Mouse (Mus musculus) hindbrain, embryonic 14.5 days (tissue): Measurements from ENCODE around the gene Adh6a. TPM values are rescaled to one million over a fixed set of nuclear protein-coding genes. Genes with fewer than 3 reads are reported as not detected.
A peak's percentile ranks its signal among the peaks of the same experiment; 100 is the strongest.

Experiments
- ATAC-seq: fragments of 200-750 bp; cut with Nextera tagmentation; 2 replicates; pipeline ENCODE4 v1.8.0; 2017; ENCODE audit warnings: moderate number of reproducible peaks, mild to moderate bottlenecking, moderate TSS enrichment, moderate library complexity; ENCODE audit not compliant: low FRiP score
- DNase-seq: peaks from one replicate; pipeline ENCODE4 v3.0.0-alpha.2; 2015; ENCODE audit warnings: low spot score
- H3K27ac ChIP-seq: fragments of 300-500 bp; sonication (generic); 2 replicates; pipeline ENCODE4 v1.5.1; 2014; ENCODE audit warnings: mild to moderate bottlenecking, moderate library complexity
- H3K27me3 ChIP-seq: fragments of 300-500 bp; sonication (generic); 2 replicates; pipeline ENCODE4 v1.6.1; 2014; ENCODE audit warnings: mild to moderate bottlenecking, low read length, mixed read lengths; ENCODE audit not compliant: control insufficient read depth, insufficient read depth
- H3K36me3 ChIP-seq: fragments of 300-500 bp; sonication (generic); replicated peaks from 2 replicates; pipeline ENCODE4 v1.6.1; 2014; ENCODE audit not compliant: control insufficient read depth, insufficient read depth
- H3K4me1 ChIP-seq: fragments of 300-500 bp; sonication (generic); replicated peaks from 2 replicates; pipeline ENCODE4 v1.6.1; 2014; ENCODE audit warnings: antibody characterized with exemption, low read length, mixed read lengths; ENCODE audit not compliant: control insufficient read depth, insufficient read depth
- H3K4me2 ChIP-seq: fragments of 300-500 bp; sonication (generic); replicated peaks from 2 replicates; pipeline ENCODE4 v1.6.1; 2014; ENCODE audit warnings: mild to moderate bottlenecking, moderate library complexity
- H3K4me3 ChIP-seq: fragments of 300-500 bp; sonication (generic); replicated peaks from 2 replicates; pipeline ENCODE4 v1.5.1; 2014; ENCODE audit warnings: mild to moderate bottlenecking, low read length
- H3K9ac ChIP-seq: fragments of 300-500 bp; sonication (generic); 2 replicates; pipeline ENCODE4 v1.6.1; 2014
- H3K9me3 ChIP-seq: fragments of 300-500 bp; sonication (generic); 2 replicates; pipeline ENCODE4 v1.6.1; 2016; ENCODE audit warnings: low read length; ENCODE audit not compliant: control insufficient read depth
- WGBS: fragments of 180-500 bp; shearing (Covaris S2); extraction: QIAGEN DNeasy Blood & Tissue Kit; methylation state at CpG from one replicate; pipeline ENCODE4 v1.1.7; 2014; 5-methylcytosine and 5-hydroxymethylcytosine counted together
- polyA plus RNA-seq: library from polyadenylated mRNA; unstranded; fragments of >200 nt; fragmentation: Nextera tagmentation; extraction: Ambion mirVana; gene quantifications from 2 replicates; pipeline ENCODE4 v1.2.1, GENCODE M21; 2014

Adh6a gene
- polyA plus RNA-seq, 1 experiment from 2014 or later = not detected

GRCm38 (mm10) chr3:138290672-138291071 is 22.4 kb upstream of the Adh6a start:
- 0 out of 2 replicates have a peak, but pooled peaks cover 2% of the 10 kb centered on the region for H3K9me3 ChIP-seq
- H3K4me3 ChIP-seq = no peak overlapping the region
- ATAC-seq (no peak), DNase-seq (no peak)
- H3K36me3 ChIP-seq = no peaks in the 10 kb centered on the region
- H3K9ac ChIP-seq = no peak overlapping the region
- no peak overlapping the region for H3K27ac ChIP-seq
- no peak overlapping the region for H3K4me2 ChIP-seq
- no peaks in the 10 kb centered on the region for H3K4me1 ChIP-seq
- WGBS = 40% methylated on average over 2 of the region's 2 CpGs
- H3K27me3 ChIP-seq = no peaks in the 10 kb centered on the region

- H3K9me3 ChIP-seq = 0 out of 2 replicates have a peak, but pooled peaks cover 2% of the 10 kb centered on the region
- no peaks in the 10 kb centered on the region for H3K27me3 ChIP-seq
- H3K36me3 ChIP-seq = no peaks in the 10 kb centered on the region
- H3K4me3 ChIP-seq = no peak overlapping the region
- DNase-seq (no peak), ATAC-seq (no peak)
- H3K9ac ChIP-seq = no peak overlapping the region
- H3K27ac ChIP-seq = no peak overlapping the region
- H3K4me1 ChIP-seq = no peaks in the 10 kb centered on the region
- WGBS = 90% methylated on average over 4 of the region's 4 CpGs
- no peak overlapping the region for H3K4me2 ChIP-seq
Observed at GRCm38 (mm10) chr3:138291529-138292117, 21.5 kb upstream of the Adh6a start.

GRCm38 (mm10) chr3:138293298-138293895 is 19.7 kb upstream of the Adh6a start:
- no peak for DNase-seq
- Histone ChIP-seq H3K27me3 (no peaks in the 10 kb centered on the region), H3K9me3 (peaks cover 12% of the 10 kb centered on the region; the same call in 1 of the 2 replicates), H3K4me1 (no peaks in the 10 kb centered on the region), H3K4me2 (no peak overlapping the region), H3K9ac (no peak overlapping the region), H3K36me3 (no peaks in the 10 kb centered on the region), H3K4me3 (no peak overlapping the region), H3K27ac (no peak overlapping the region)
- ATAC-seq = no peak
- 92% methylated on average over 7 of the region's 7 CpGs for WGBS

- ATAC-seq = no peak
- Histone ChIP-seq H3K4me2 (no peak overlapping the region), H3K9me3 (peaks cover 19% of the 10 kb centered on the region), H3K9ac (no peak overlapping the region), H3K36me3 (no peaks in the 10 kb centered on the region), H3K27ac (no peak overlapping the region), H3K4me1 (no peaks in the 10 kb centered on the region), H3K27me3 (no peaks in the 10 kb centered on the region), H3K4me3 (no peak overlapping the region)
- DNase-seq = no peak
- 94% methylated on average over 9 of the region's 9 CpGs for WGBS
Observed at GRCm38 (mm10) chr3:138300130-138300529, 13.0 kb upstream of the Adh6a start.

- Histone ChIP-seq H3K9me3 (peaks cover 14% of the 10 kb centered on the region), H3K4me2 (no peak overlapping the region), H3K27me3 (no peaks in the 10 kb centered on the region), H3K4me1 (no peaks in the 10 kb centered on the region), H3K9ac (no peak overlapping the region), H3K27ac (no peak overlapping the region), H3K36me3 (no peaks in the 10 kb centered on the region), H3K4me3 (no peak overlapping the region)
- WGBS = 48% methylated on average over 4 of the region's 4 CpGs
- DNase-seq (no peak), ATAC-seq (no peak)
Observed at GRCm38 (mm10) chr3:138302676-138303075, 10.4 kb upstream of the Adh6a start.

- no peak overlapping the region for H3K4me2 ChIP-seq
- no peaks in the 10 kb centered on the region for H3K27me3 ChIP-seq
- H3K4me1 ChIP-seq = no peaks in the 10 kb centered on the region
- DNase-seq (no peak), ATAC-seq (no peak)
- H3K27ac ChIP-seq = no peak overlapping the region
- H3K9me3 ChIP-seq = peaks cover 2% of the 10 kb centered on the region; the same call in 1 of the 2 replicates
- H3K4me3 ChIP-seq = no peak overlapping the region
- WGBS = 88% methylated on average over 6 of the region's 6 CpGs
- H3K36me3 ChIP-seq = no peaks in the 10 kb centered on the region
- H3K9ac ChIP-seq = no peak overlapping the region
Observed at GRCm38 (mm10) chr3:138303771-138304488, 9.2 kb upstream of the Adh6a start.

- DNase-seq (no peak), ATAC-seq (no peak)
- no peak overlapping the region for H3K27ac ChIP-seq
- no peaks in the 10 kb centered on the region for H3K27me3 ChIP-seq
- H3K9me3 ChIP-seq = no peaks in the 10 kb centered on the region
- no peaks in the 10 kb centered on the region for H3K36me3 ChIP-seq
- no peak overlapping the region for H3K9ac ChIP-seq
- H3K4me3 ChIP-seq = no peak overlapping the region
- 57% methylated on average over 4 of the region's 4 CpGs for WGBS
- no peaks in the 10 kb centered on the region for H3K4me1 ChIP-seq
- H3K4me2 ChIP-seq = no peak overlapping the region
Observed at GRCm38 (mm10) chr3:138304489-138304871, 8.6 kb upstream of the Adh6a start.

- no peak for ATAC-seq
- Histone ChIP-seq H3K4me3 (no peak overlapping the region), H3K27me3 (no peaks in the 10 kb centered on the region), H3K9ac (no peak overlapping the region), H3K4me2 (no peak overlapping the region), H3K27ac (0 out of 2 replicates have a peak overlapping the region, but pooled peaks have one; percentile 18), H3K36me3 (no peaks in the 10 kb centered on the region), H3K4me1 (no peaks in the 10 kb centered on the region), H3K9me3 (no peaks in the 10 kb centered on the region)
- WGBS = 68% methylated on average over 10 of the region's 10 CpGs
- DNase-seq = no peak
Observed at GRCm38 (mm10) chr3:138305486-138306289, 7.4 kb upstream of the Adh6a start.

- Histone ChIP-seq H3K9me3 (no peaks in the 10 kb centered on the region), H3K36me3 (no peaks in the 10 kb centered on the region), H3K9ac (no peak overlapping the region), H3K4me3 (no peak overlapping the region), H3K27ac (0 out of 2 replicates have a peak overlapping the region, but pooled peaks have one; percentile 18), H3K4me1 (no peaks in the 10 kb centered on the region), H3K4me2 (no peak overlapping the region), H3K27me3 (no peaks in the 10 kb centered on the region)
- ATAC-seq (0 out of 2 replicates have a peak, but pooled peaks have one; percentile 57), DNase-seq (peak; percentile 37)
- 46% methylated on average over 8 of the region's 8 CpGs for WGBS
Observed at GRCm38 (mm10) chr3:138306290-138306683, 6.8 kb upstream of the Adh6a start.
